Mouse (Mus musculus) ovary, postnatal 36 days (tissue): ENCODE measurements at regions not wholly inside any gene's neighbourhood (a gene's known extent, or its start where the extent isn't known, plus 50 kb on each side); places are given as distances from the start of the nearest gene placed in this dataset.

Source experiments
- DNase-seq: peaks from one replicate; pipeline ENCODE4 v3.0.0; 2022; ENCODE audit warnings: low spot score, mixed read lengths

GRCm38 (mm10) chr15:10838584-10839288, 113.4 kb upstream of the C1qtnf3 start:
- no peak for DNase-seq

- DNase-seq, result no peak
Observed at GRCm38 (mm10) chr15:10840621-10841034, 111.5 kb upstream of the C1qtnf3 start.

GRCm38 (mm10) chr15:10843060-10843695, 109.0 kb upstream of the C1qtnf3 start:
- no peak for DNase-seq

- no peak for DNase-seq
Observed at GRCm38 (mm10) chr15:10846722-10847121, 105.4 kb upstream of the C1qtnf3 start.

GRCm38 (mm10) chr15:10864004-10864775, 87.9 kb upstream of the C1qtnf3 start:
- DNase-seq, result no peak

- no peak for DNase-seq
Observed at GRCm38 (mm10) chr15:10865109-10865508, 87.0 kb upstream of the C1qtnf3 start.

GRCm38 (mm10) chr15:10866794-10867193, 85.3 kb upstream of the C1qtnf3 start:
- DNase-seq, result peak; percentile 60

- DNase-seq, result no peak
Observed at GRCm38 (mm10) chr15:10868115-10868514, 84.0 kb upstream of the C1qtnf3 start.

GRCm38 (mm10) chr15:10868716-10869585, 83.2 kb upstream of the C1qtnf3 start:
- DNase-seq, result no peak

GRCm38 (mm10) chr15:10869879-10870278, 82.3 kb upstream of the C1qtnf3 start:
- DNase-seq, result peak; percentile 24

GRCm38 (mm10) chr15:10872322-10872967, 79.7 kb upstream of the C1qtnf3 start:
- DNase-seq, result no peak

- no peak for DNase-seq
Observed at GRCm38 (mm10) chr15:10876328-10876727, 75.8 kb upstream of the C1qtnf3 start.

- DNase-seq, result no peak
Observed at GRCm38 (mm10) chr15:10881726-10882125, 70.4 kb upstream of the C1qtnf3 start.

GRCm38 (mm10) chr15:10887990-10888389, 64.1 kb upstream of the C1qtnf3 start:
- no peak for DNase-seq

GRCm38 (mm10) chr15:10890220-10890921, 61.8 kb upstream of the C1qtnf3 start:
- peak; percentile 59 for DNase-seq

- DNase-seq, result no peak
Observed at GRCm38 (mm10) chr15:10898309-10898708, 53.8 kb upstream of the C1qtnf3 start.

- no peak for DNase-seq
Observed at GRCm38 (mm10) chr15:10898715-10899486, 53.2 kb upstream of the C1qtnf3 start.

- no peak for DNase-seq
Observed at GRCm38 (mm10) chr15:10899904-10900303, 52.2 kb upstream of the C1qtnf3 start.

- DNase-seq, result no peak
Observed at GRCm38 (mm10) chr15:10901075-10901474, 51.1 kb upstream of the C1qtnf3 start.

GRCm38 (mm10) chr15:10901745-10902262, 50.3 kb upstream of the C1qtnf3 start:
- DNase-seq, result no peak
